Mouse (Mus musculus) heart, embryonic 11.5 days (tissue): Measurements from ENCODE around the gene Pik3cg. TPM values are rescaled to one million over a fixed set of nuclear protein-coding genes. Genes with fewer than 3 reads are reported as not detected.
"Not testable (repeated sequence)": the region's sequence is repeated elsewhere in the genome, so short reads cannot be mapped to it uniquely, and the experiment has no call there.

Experiments
- ATAC-seq: fragments of 200-750 bp; cut with Nextera tagmentation; replicated peaks from 2 replicates; pipeline ENCODE4 v1.8.0; 2017; ENCODE audit warnings: moderate library complexity; ENCODE audit not compliant: insufficient number of reproducible peaks, low FRiP score, low TSS enrichment
- H3K27ac ChIP-seq: fragments of 300-500 bp; sonication (generic); 2 replicates; pipeline ENCODE4 v1.5.1; 2014; ENCODE audit warnings: mild to moderate bottlenecking, low read depth, low read length
- H3K27me3 ChIP-seq: fragments of 300-500 bp; sonication (generic); 2 replicates; pipeline ENCODE4 v1.6.1; 2014; ENCODE audit warnings: mild to moderate bottlenecking, low read length, mixed read lengths; ENCODE audit not compliant: control insufficient read depth, insufficient read depth
- H3K36me3 ChIP-seq: fragments of 300-500 bp; sonication (generic); 2 replicates; pipeline ENCODE4 v1.6.1; 2014; ENCODE audit warnings: mild to moderate bottlenecking, low read length, moderate library complexity, mixed read lengths; ENCODE audit not compliant: control insufficient read depth, insufficient read depth
- H3K4me1 ChIP-seq: fragments of 300-500 bp; sonication (generic); 2 replicates; pipeline ENCODE4 v1.6.1; 2014; ENCODE audit warnings: low read length; ENCODE audit not compliant: control insufficient read depth, insufficient read depth
- H3K4me2 ChIP-seq: fragments of 300-500 bp; sonication (generic); 2 replicates; pipeline ENCODE4 v1.6.1; 2014; ENCODE audit warnings: mild to moderate bottlenecking, moderate library complexity
- H3K4me3 ChIP-seq: fragments of 300-500 bp; sonication (generic); 2 replicates; pipeline ENCODE4 v1.5.1; 2014; ENCODE audit warnings: low read depth, low read length
- H3K9ac ChIP-seq: fragments of 300-500 bp; sonication (generic); 2 replicates; pipeline ENCODE4 v1.6.1; 2014; ENCODE audit warnings: mild to moderate bottlenecking, low read depth, low read length, moderate library complexity
- H3K9me3 ChIP-seq: fragments of 300-500 bp; sonication (generic); replicated peaks from 2 replicates; pipeline ENCODE4 v1.6.1; 2016; ENCODE audit warnings: low read length; ENCODE audit not compliant: control insufficient read depth
- WGBS: fragments of 180-500 bp; shearing (Covaris S2); extraction: QIAGEN DNeasy Blood & Tissue Kit; methylation state at CpG from one replicate; pipeline ENCODE4 v1.1.7; 2014; ENCODE audit not compliant: insufficient replicate concordance; 5-methylcytosine and 5-hydroxymethylcytosine counted together
- polyA plus RNA-seq: library from polyadenylated mRNA; unstranded; fragments of >200 nt; fragmentation: Nextera tagmentation; extraction: Ambion mirVana; gene quantifications from 2 replicates; pipeline ENCODE4 v1.2.1, GENCODE M21; 2014

Pik3cg gene
- polyA plus RNA-seq: 1.1 and 1.5 TPM in 2 replicates

GRCm38 (mm10) chr12:32207948-32208891 is at the start of gene Pik3cg:
Gene Pik3cg (minus strand): TSS chr12:32208659.
- Histone ChIP-seq H3K4me3 (peak within 1 kb of the TSS; percentile 12; the same call in 1 of the 2 replicates), H3K4me2 (peak within 1 kb of the TSS; percentile 46), H3K9ac (no peak within 1 kb of the TSS), H3K27me3 (no peaks in the 10 kb centered on the region), H3K4me1 (no peaks in the 10 kb centered on the region), H3K36me3 (no peaks in the 10 kb centered on the region), H3K9me3 (no peaks in the 10 kb centered on the region), H3K27ac (0 out of 2 replicates have a peak within 1 kb of the TSS, but pooled peaks have one; percentile 16)
- no peak for ATAC-seq
- WGBS: 53% methylated on average over 22 of the region's 22 CpGs

- Histone ChIP-seq H3K4me3 (no peak overlapping the region), H3K36me3 (no peaks in the 10 kb centered on the region), H3K9me3 (no peaks in the 10 kb centered on the region), H3K4me1 (no peaks in the 10 kb centered on the region), H3K9ac (no peak overlapping the region), H3K27me3 (no peaks in the 10 kb centered on the region), H3K27ac (no peak overlapping the region), H3K4me2 (no peak overlapping the region)
- no peak for ATAC-seq
- WGBS: 70% methylated on average over 2 of the region's 2 CpGs
These were observed 40.0 kb upstream of the Pik3cg start for GRCm38 (mm10) chr12:32248483-32248882.

DNA sequence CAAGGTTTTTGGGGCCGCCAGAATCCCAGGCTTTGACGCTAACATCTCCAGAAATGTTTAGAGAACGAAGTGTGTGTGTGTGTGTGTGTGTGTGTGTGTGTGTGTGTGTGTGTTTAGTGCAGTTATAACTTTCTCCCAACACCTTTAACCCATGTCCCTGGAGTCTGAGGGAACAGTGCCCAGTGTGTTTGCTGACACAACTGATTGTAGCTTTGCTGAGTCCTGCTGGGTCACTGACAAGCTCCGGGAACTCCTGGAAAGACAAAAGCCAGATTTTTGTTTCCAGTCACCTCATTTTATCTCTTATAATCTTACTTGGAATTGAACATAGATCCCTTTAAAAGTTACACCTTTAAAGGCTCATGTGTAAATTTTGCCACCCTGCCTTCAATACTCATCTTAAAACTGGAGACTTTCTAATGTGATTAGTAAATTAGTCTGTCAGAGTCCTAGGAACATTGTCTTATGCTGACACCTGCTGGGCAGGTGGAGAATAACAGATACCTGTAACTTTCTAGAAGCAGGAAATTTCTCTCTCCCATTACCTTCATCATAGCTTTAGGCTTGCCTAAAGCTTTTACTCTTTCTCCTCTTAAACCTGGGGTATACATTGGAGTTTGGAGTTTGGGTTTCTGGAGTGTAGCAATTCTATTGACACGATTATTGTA is 37.2 kb upstream of the Pik3cg start:
- whole genome bisulfite sequencing: 64% methylated on average over 5 of the region's 5 CpGs
- Histone ChIP-seq H3K27me3 (no peaks in the 10 kb centered on the region), H3K9me3 (no peaks in the 10 kb centered on the region), H3K36me3 (no peaks in the 10 kb centered on the region), H3K4me3 (no peak overlapping the region), H3K27ac (no peak overlapping the region), H3K4me1 (no peaks in the 10 kb centered on the region), H3K9ac (no peak overlapping the region), H3K4me2 (no peak overlapping the region)
- ATAC-seq: no peak

DNA sequence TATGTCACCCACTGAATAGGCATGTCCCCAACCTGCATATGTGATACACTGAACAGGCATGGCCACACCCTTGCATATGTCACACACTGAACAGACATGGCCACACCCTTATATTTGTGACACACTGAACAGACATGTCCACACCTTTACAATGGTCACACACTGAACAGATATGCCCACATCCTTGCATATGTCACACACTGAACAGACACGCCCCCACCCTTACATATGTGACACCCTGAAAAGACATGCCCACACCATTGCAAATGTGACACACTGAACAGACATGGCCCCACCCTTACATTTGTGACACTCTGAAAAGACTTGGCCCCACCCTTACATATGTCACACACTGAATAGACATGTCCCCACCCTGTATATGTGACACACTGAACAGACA is 35.1 kb upstream of the Pik3cg start:
- no peaks in the 10 kb centered on the region for H3K4me1 ChIP-seq
- H3K27me3 ChIP-seq: no peaks in the 10 kb centered on the region
- H3K4me3 ChIP-seq: no peak overlapping the region
- no peak overlapping the region for H3K4me2 ChIP-seq
- no peak overlapping the region for H3K9ac ChIP-seq
- no peak for ATAC-seq
- 62% methylated on average over 1 of the region's 1 CpGs for WGBS
- no peaks in the 10 kb centered on the region for H3K9me3 ChIP-seq
- H3K36me3 ChIP-seq: no peaks in the 10 kb centered on the region
- H3K27ac ChIP-seq: no peak overlapping the region

- not testable (repeated sequence) for H3K36me3 ChIP-seq, H3K4me1 ChIP-seq, H3K9me3 ChIP-seq, ATAC-seq, H3K4me2 ChIP-seq, H3K27ac ChIP-seq, H3K9ac ChIP-seq, H3K4me3 ChIP-seq, H3K27me3 ChIP-seq
- WGBS: 80% methylated on average over 3 of the region's 3 CpGs
These were observed 30.7 kb upstream of the Pik3cg start for GRCm38 (mm10) chr12:32239134-32239533.

- Histone ChIP-seq H3K4me3 (no peak overlapping the region), H3K4me2 (no peak overlapping the region), H3K9ac (no peak overlapping the region), H3K36me3 (no peaks in the 10 kb centered on the region), H3K27me3 (no peaks in the 10 kb centered on the region), H3K4me1 (no peaks in the 10 kb centered on the region), H3K9me3 (no peaks in the 10 kb centered on the region), H3K27ac (no peak overlapping the region)
- no peak for ATAC-seq
- WGBS: 68% methylated on average over 5 of the region's 5 CpGs
These were observed 30.0 kb upstream of the Pik3cg start for GRCm38 (mm10) chr12:32238433-32238832.

- Histone ChIP-seq H3K4me3 (no peak overlapping the region), H3K9me3 (no peaks in the 10 kb centered on the region), H3K9ac (no peak overlapping the region), H3K4me1 (no peaks in the 10 kb centered on the region), H3K27me3 (no peaks in the 10 kb centered on the region), H3K27ac (no peak overlapping the region), H3K36me3 (no peaks in the 10 kb centered on the region), H3K4me2 (no peak overlapping the region)
- no peak for ATAC-seq
- WGBS: 50% methylated on average over 5 of the region's 5 CpGs
These were observed 29.4 kb upstream of the Pik3cg start for GRCm38 (mm10) chr12:32237839-32238238.

DNA sequence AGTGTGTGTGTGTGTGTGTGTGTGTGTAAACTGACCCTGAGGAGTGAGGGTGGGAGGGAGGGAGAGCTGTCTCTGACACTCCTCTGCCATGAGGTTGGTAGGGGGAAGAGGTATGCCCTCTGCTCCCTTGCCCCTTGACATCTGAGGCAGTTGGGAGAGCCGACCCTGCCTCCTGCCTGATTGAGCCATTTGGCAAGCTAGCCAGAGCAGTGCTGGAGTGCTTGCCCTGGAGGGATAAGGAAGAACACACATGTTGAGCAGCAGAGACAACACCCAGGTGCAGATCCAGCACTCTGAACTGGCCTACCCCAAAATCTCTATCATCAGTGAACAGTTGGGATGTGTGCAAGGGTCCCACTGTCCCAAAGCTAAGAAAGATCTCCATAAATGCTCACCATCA is 28.7 kb upstream of the Pik3cg start:
- Histone ChIP-seq H3K4me3 (no peak overlapping the region), H3K27ac (no peak overlapping the region), H3K36me3 (no peaks in the 10 kb centered on the region), H3K9ac (no peak overlapping the region), H3K27me3 (no peaks in the 10 kb centered on the region), H3K4me2 (no peak overlapping the region), H3K9me3 (no peaks in the 10 kb centered on the region), H3K4me1 (no peaks in the 10 kb centered on the region)
- 40% methylated on average over 1 of the region's 1 CpGs for WGBS
- ATAC-seq: no peak
